Mouse (Mus musculus) myocyte (in vitro differentiated cells): ENCODE results near the gene Slc1a2.

Source experiments
- CEBPB ChIP-seq: IDR thresholded peaks from 2 replicates; pipeline ENCODE4 v1.6.1; 2011; ENCODE audit warnings: mild to moderate bottlenecking, moderate library complexity; ENCODE audit not compliant: poor library complexity, insufficient read depth, severe bottlenecking
- MAX ChIP-seq: IDR thresholded peaks from one replicate; pipeline ENCODE4 v1.6.1; 2011; ENCODE audit warnings: low read depth, mild to moderate bottlenecking, control low read depth
- MYOD1 ChIP-seq, 3 experiments: IDR thresholded peaks; one replicate each; pipeline ENCODE4 v1.6.1; 2011; ENCODE audit warnings: control low read depth in 2 of 3, low read depth in 2 of 3, mild to moderate bottlenecking in 2 of 3, moderate library complexity in 1 of 3; ENCODE audit not compliant: insufficient read length in 2 of 3, control insufficient read depth in 1 of 3
- POLR2A ChIP-seq: IDR thresholded peaks from one replicate; pipeline ENCODE4 v1.6.1; 2011; ENCODE audit warnings: low read depth, mild to moderate bottlenecking, control low read depth, moderate library complexity; ENCODE audit not compliant: insufficient read length
- POLR2AphosphoS2 ChIP-seq: IDR thresholded peaks from one replicate; pipeline ENCODE4 v1.6.1; 2011; ENCODE audit warnings: low read depth, control low read depth; ENCODE audit not compliant: insufficient read length
- USF1 ChIP-seq: IDR thresholded peaks from one replicate; pipeline ENCODE4 v1.6.1; 2011; ENCODE audit warnings: low read depth, mild to moderate bottlenecking, control low read depth, moderate library complexity

DNA sequence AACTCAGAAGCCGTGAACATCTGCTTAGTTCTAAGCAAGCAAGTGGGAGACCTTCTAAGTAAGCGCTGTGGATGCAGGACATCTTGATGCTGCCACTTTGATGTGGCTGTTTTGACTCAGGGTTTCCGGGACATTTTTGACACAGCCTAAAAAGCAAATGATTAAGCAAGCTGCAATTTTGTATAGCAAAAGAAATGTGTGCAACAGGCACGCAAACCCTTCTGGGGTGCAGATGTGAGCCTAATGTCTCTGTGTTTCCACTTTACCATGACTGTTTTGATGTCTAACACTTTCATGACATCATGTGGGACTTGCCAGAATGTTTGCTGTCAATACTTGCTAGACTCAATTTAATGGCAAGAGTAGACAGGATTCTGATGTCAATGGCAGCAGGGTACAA, 74.7 kb downstream of the Slc1a2 start:
- no peak for TF ChIP-seq USF1
- TF ChIP-seq POLR2A: no peak
- no peak for TF ChIP-seq MAX
- TF ChIP-seq POLR2AphosphoS2: no peak
- no peak for TF ChIP-seq MYOD1 (IDR thresholded peaks at IDR 0.05; ENCODE audit: control insufficient read depth in 1 of 3, insufficient read length in 2 of 3, low read depth in 2 of 3)
- TF ChIP-seq CEBPB: no peak
